Mouse (Mus musculus): Measurements from ENCODE around the gene Mettl24.
"Not testable (repeated sequence)": the region's sequence is repeated elsewhere in the genome, so short reads cannot be mapped to it uniquely, and the experiment has no call there.

The Mettl24 gene

DNA sequence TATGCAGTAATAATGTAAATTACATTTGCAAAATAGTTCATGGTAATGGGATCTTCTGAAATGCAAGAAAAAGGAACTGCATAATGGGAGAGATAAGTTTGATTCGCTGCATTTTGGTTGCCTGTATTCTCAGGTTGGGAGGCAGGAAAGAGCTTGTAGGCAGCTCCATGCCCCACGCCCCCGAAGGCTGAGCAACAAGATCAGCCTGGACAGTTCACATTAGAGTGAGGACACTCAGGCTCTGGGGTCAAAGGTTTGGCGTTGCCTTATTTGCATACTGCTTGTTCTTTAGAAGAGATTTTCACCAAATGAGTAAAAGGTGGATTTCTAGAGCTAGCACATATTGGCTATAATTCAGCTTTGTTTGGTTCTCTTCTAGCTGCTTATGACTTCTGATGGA is 123.1 kb downstream of the Mettl24 start:
- no peak for DNase-seq (ENCODE audit: low spot score in 2 of 2)

DNA sequence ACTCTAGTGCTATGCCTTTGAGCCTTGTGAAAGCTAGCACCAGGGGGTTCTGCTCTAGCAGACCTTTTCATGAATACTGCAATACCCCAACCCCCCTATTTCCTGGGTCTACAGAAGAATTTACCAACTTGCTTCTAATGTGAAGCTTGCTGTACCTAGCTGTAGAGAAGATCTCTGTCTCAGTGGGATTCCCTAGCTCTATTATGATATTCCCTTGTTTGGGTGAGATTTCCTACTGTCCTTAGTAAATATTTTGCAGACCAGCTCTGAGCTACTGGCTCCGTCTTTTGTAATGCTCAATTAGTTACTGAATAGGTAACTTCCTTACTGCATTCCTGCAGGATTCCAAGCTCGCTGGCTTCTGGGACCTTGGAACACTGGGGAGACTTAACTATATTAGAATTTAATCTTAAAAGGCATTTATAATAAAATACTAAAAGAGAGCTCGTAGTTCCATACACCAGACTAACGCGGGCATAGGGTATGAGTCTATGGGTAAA is 126.4 kb downstream of the Mettl24 start:
- not testable (repeated sequence) for DNase-seq (ENCODE audit: low spot score in 2 of 2)

DNA sequence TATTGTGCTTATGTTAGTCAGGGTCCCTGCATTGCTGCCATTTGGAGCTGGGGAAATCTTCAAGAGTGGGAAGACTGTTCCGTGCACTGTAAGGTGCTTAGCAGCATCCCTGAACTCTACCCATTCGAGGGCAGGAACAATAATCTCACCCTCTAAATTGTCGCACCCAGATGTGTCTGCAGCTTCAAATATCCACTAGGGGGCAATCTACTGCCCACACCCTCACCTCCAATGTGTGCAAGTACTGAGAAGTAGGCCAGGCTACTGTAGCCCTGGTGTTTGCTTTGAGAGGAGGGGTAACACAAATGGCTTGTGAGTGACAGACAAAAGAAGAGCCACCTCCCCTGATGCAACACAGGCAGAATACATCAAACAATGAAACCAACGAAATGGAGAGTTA is 130.5 kb downstream of the Mettl24 start:
- DNase-seq (ENCODE audit: low spot score in 2 of 2): no peak

DNA sequence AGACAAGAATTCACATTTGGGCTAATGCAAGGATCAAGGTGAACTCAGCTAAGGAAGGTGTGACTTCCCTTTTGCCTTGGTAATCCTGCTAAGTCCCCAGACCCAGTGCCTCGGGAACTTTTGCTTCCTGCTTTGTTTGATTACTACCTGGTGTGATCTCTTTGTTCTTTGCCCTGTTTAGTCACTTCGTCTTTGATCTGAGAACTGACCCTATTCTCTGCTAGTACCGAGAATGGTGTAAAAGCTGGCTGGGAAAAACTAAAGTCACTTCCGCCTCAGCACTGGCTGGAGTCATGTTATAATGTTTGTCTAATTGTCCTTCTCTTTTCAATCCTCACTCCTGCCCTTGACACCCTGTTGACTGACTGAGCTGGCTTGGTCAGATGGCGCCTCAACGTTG is 133.4 kb downstream of the Mettl24 start:
- DNase-seq (ENCODE audit: low spot score in 2 of 2): no peak

DNA sequence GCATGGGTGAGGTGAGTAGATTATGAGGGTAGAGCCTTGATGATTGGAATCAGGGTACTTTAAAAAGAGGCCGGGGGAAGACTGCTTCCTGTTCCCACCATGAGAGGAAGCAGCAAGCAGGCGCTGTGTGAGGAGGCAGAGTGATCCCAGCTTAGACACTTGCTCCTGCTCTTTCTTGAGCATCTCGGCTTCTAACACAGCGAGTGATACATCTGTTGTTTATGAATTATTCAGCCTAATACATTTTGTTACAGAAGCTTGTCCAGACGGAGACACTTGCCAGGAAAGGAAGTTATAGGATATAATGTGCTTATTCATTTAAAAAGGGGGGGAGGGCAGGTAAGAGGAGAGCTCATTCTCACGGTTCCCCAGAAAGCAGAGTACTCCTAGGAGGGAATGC is 142.9 kb downstream of the Mettl24 start:
- DNase-seq (ENCODE audit: low spot score in 2 of 2): no peak

DNA sequence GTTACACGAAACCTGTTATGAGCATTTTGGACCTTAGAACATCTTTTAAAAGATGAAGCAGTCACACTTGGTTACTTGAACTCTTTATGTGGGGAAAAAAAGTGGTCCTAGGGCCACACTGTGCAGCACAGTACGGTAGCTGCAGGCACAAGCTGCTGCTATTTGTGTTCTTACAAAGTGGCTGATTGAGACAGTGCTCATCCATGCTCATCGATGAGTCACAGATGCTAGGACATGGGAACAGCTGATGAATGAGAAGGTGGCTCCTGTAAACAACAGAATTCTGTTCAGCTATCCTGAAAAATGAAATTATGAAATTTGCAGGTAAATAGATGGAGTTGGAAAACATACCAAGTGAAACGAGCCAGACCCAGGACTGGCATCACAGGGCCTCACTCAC is 144.6 kb downstream of the Mettl24 start:
- no peak for DNase-seq (ENCODE audit: low spot score in 2 of 2)

DNA sequence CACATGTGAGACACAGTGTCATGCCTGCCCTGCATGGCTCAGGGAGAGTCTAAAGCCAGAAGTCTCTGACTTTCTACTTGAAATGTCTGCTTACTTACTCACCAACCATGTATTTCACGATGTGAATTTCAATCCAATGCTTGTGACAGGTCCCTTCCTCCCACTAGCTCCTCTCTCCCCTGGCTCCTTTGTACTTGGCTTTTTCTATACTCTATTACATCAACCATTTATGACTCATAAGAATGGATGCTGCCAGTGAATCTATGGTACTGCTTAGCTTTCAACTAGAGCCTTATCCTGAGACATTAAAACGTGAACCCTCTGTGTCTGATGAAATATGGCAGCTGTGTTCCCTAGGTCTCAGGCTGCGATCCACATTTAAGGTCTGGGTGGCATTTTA is 147.2 kb downstream of the Mettl24 start:
- DNase-seq (ENCODE audit: low spot score in 2 of 2): no peak

DNA sequence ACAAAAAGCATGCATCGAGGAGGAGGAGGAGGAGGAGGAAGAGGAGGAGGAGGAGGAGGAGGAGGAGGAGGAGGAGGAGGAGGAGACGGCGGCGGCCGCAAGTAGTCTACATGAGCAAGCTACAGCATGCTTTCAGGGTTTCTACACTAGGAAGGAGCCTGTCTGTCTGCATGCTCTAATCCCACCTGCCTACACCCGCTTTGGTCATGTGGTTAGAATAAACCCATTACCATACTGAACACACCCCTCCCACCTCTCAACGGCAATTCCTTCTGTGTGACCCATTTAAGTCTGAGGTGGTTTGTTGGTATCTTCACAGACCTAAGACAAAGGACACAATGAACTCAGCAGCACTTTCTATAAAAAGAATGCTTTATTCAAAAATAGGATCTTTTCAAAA is 148.2 kb downstream of the Mettl24 start:
- DNase-seq (ENCODE audit: low spot score in 2 of 2): no peak

DNA sequence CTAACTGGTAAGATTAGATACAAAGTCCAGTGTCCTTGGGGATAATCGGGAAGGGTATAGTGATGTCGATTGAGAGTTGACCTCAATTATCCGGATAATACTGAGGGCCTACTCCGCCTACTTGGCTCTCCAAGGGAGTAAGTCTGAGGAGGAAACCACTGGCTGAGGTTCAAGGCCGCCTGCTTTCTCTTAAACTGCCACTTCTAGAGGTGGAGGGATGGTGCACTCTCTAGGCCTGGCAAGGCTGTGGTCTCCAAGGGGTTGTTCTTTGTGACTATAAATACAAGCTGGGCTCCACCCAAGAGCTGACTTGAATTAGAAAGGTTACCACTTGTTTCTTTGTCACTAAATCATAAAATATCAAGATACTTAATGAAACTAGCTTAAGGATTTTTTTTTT is 157.0 kb downstream of the Mettl24 start:
- DNase-seq (ENCODE audit: low spot score in 2 of 2): no peak

DNA sequence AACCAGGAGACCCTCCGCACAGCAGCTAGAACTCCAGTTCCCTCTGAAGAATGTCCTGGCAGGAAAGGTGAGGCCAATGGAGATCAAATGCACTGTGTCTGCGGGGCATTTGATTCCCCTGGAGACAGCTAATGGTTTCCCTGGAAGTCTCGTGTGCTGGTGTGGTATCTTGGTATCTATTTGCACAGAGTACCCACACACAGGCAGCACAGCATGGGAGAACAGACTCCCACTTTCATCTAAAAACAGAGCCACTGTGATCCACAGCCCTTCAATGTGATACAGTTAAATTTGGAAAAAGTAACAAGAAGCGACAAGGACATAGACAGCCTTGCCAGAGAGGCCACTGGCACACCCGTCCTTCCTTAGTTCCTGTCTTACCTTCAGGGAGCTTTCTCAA is 160.8 kb downstream of the Mettl24 start:
- DNase-seq (ENCODE audit: low spot score in 2 of 2): no peak

DNA sequence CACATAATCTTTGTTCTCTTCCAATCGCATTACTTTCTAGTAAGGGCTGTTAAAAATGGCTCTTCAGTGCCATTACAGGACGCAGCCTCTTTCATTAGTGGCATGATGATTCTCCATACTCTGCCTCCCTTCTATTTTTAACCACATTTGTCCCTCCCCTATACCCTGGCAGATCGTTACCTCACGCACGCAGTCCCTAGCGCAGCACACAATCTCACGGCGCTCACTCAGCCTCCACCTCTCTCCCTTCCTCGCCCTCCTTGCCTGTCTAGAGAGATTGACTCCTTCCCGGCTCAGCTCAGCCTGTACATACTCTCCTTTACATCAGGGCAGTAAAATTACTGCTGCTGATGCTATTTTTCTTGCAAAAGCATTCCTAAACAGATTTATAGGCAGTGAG is 161.5 kb downstream of the Mettl24 start:
- no peak for DNase-seq (ENCODE audit: low spot score in 2 of 2)

DNA sequence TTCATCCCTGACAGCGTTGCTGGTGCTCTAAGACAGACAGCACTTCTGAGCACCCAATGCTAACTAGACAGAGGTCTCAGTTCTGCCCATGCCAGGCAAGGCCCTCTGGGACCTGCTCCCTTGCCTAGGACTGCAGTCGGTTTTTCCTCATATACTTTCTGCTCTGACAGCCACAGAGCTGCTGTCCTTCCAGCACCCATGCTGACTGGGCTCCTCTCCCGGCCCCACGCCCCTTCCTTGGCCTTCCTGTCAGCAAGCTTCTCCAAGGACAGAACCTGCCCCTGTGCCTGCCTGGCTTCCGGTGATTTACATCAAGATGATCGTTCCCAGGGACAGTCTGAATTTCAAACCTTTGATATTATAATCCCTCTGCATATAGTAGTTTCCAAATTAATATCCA is 162.5 kb downstream of the Mettl24 start:
- DNase-seq (ENCODE audit: low spot score in 2 of 2): no peak

DNA sequence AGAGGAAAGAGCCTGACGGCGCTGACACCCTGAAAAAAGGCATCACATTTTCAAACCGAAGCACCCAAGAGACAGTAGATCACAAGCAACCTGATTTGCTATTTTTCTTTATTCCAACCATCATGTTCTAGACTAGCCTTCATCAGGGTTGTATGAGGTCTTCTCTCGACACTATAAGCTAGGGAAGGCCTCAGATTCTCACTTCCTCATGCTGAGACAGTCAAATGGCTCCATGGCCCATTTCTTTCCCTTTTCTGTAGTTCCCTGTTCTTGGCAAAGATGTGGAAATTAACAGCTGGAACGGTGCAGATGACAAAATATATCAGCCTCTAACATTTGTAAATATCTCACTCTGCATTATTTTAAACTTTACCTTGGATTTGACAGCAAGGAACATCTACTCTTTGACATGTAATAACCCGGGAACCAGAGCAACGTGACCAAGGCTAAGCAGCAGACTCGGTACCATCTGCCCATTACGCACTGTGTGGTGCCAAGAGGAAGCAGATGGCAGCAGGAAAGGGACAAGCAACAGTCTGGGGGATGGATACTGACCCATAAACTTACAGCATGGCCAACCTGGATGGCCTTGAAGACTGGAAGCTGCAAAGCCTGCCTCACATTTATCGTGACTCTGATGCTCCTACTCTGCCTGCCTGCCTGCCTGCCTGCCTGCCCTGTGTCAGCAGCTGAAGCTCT is 164.2 kb downstream of the Mettl24 start:
- DNase-seq (ENCODE audit: low spot score in 2 of 2): no peak

DNA sequence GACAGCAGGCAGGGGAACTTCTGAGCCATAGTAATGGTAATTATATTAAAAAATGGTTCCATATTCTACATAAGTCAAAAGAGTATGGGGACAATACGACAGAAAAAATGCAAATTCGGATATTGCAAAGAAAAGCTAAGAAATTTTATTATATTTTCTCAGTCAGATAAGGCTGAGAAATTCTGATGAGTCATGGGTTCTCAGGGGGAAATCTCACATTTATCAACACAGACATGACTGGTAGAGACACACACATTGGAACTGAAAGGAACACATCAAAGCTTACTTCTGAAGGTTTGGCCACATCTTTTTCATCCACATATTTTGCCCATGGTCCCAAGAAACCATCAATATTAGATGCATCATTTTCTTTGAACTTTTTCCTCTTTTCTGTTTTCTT is 167.6 kb downstream of the Mettl24 start:
- DNase-seq (ENCODE audit: low spot score in 2 of 2): no peak

DNA sequence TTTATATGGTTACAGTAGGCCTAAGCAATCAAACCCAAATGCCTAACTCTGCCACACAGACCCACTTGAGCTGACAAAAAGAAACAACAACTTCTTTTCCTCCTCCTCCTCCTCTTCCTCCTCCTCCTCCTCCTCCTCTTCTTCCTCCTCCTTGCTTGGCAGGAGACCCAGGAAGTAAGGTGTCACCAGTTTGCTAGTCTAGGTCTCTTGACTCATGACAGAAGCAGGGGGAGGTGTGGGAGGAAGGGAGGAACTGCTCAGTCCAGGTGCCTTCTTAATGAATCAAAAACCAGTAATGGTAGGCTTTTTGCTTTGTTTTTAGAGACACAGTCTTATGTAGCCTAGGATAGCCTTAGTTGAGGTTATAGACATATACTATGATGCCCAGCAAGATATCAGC is 168.1 kb downstream of the Mettl24 start:
- DNase-seq (ENCODE audit: low spot score in 2 of 2): no peak

DNA sequence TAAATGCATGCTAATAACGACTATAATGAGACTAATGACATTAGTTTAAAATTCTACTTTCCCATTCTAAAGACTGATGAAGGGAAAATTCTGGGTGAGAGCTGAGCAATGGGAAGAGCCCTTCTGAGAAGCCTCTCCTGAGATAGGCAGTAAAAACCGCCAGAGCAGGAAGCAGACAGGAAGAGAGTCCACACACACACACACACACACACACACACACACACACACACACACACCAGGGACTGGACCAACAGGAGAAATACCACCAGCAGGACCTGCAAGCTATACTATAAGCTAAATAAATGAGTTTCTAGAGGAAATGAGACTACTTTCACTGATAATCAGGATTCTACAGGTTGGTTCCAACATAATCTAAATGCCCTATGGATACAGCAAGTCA is 172.5 kb downstream of the Mettl24 start:
- no peak for DNase-seq (ENCODE audit: low spot score in 2 of 2)

DNA sequence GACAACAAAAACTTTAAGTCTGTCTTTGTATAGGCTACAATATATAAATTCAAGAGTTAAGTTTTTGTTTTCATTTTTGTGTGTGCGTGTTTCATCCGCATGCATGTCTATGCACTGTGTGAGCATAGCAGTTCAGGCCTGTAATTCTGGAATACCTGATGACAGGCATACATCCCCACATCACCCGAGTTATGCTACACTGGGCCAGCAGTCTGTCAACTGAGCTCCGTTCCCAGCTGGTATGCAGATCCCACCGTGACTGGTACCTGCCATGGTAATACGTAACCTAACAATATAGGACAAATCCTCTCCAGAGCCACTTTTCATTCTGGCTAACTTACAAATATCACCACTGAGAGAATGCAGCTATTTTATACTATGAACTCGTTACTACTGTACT is 173.6 kb downstream of the Mettl24 start:
- no peak for DNase-seq (ENCODE audit: low spot score in 2 of 2)

DNA sequence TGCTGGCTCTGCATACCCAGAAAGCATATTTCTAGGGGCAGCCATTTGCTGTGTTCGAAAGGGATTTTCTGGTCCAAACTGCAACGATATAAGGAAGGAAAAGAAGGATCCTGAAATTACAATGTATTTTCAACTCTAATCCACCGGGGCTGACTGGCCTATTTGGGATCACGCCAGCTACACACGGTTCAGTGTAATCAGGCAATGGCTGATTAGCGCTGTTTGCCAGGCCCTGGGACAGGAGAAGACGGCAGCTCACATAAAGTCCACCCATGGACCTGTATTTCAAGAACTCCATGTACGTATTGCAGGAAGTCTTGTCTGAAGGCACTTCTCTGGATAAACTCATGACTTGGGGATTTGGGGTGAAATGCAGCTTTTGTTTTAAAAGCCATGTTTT is 174.5 kb downstream of the Mettl24 start:
- no peak for DNase-seq (ENCODE audit: low spot score in 2 of 2)
